Mouse (Mus musculus) bone marrow, adult 2 months (tissue): ENCODE data around the gene D430041D05Rik. TPM values are rescaled to one million over a fixed set of nuclear protein-coding genes. Genes with fewer than 3 reads are reported as not detected.

Source experiments
- H3K27ac ChIP-seq: fragments of 200-500 bp; 2 replicates; pipeline ENCODE4 v1.5.1; 2012; ENCODE audit warnings: low read depth, mild to moderate bottlenecking, control low read depth, inconsistent platforms, low read length; ENCODE audit not compliant: control insufficient read depth, poor library complexity, insufficient read depth
- H3K4me1 ChIP-seq: fragments of 200-500 bp; 2 replicates; pipeline ENCODE4 v1.6.1; 2011; ENCODE audit warnings: low read length; ENCODE audit not compliant: control insufficient read depth, insufficient read depth
- H3K4me3 ChIP-seq: fragments of 200-500 bp; replicated peaks from 2 replicates; pipeline ENCODE3; 2011; ENCODE audit warnings: mild to moderate bottlenecking, low read depth, low read length, control low read depth; ENCODE audit not compliant: control insufficient read depth
- CTCF ChIP-seq: fragments of 200-500 bp; IDR thresholded peaks from 2 replicates; pipeline ENCODE4 v1.5.1; 2011; ENCODE audit warnings: low read length, control low read depth; ENCODE audit not compliant: control insufficient read depth, insufficient read depth
- POLR2A ChIP-seq: fragments of 200-500 bp; IDR thresholded peaks from 2 replicates; pipeline ENCODE4 v1.6.1; 2011; ENCODE audit warnings: low read depth, mild to moderate bottlenecking, control low read depth, low read length, borderline replicate concordance; ENCODE audit not compliant: control insufficient read depth
- WGBS: fragments of 180-500 bp; shearing (Covaris S2); methylation state at CpG from one replicate; pipeline ENCODE4 v1.1.7; 2018; 5-methylcytosine and 5-hydroxymethylcytosine counted together
- polyA plus RNA-seq: library from polyadenylated mRNA; stranded (reverse); fragments of >200 nt; gene quantifications from 2 replicates; pipeline ENCODE4 v1.2.4, GENCODE M21; 2011; ENCODE audit warnings: low replicate concordance; ENCODE audit not compliant: missing spikeins, insufficient read depth, insufficient read length

D430041D05Rik gene
- polyA plus RNA-seq, 1 experiment, result not detected

DNA sequence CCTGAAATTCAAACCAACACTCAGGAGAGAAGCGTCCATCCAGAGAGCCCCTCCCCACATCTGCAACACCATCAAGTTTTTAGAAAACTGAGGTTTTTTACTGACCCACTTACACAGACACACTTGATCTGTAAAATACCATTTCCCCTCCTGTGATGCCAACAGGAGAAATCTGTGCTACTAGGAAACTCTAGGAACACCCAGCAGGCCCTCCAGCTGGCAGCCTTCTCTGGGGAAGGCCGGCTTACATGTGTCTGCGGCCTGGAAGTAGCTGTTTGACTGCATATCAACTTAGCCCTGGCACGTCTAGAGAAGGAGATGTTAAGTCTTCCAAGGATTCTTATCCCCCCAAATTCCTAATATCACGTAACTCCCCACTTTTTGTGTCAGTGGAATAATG lies 105.1 kb downstream of the D430041D05Rik start:
- Histone ChIP-seq H3K4me1 (no peaks in the 10 kb centered on the region), H3K27ac (no peak overlapping the region), H3K4me3 (no peak overlapping the region)
- TF ChIP-seq POLR2A, result no peak
- no peak for TF ChIP-seq CTCF
- WGBS, result 75% methylated on average over 5 of the region's 5 CpGs

DNA sequence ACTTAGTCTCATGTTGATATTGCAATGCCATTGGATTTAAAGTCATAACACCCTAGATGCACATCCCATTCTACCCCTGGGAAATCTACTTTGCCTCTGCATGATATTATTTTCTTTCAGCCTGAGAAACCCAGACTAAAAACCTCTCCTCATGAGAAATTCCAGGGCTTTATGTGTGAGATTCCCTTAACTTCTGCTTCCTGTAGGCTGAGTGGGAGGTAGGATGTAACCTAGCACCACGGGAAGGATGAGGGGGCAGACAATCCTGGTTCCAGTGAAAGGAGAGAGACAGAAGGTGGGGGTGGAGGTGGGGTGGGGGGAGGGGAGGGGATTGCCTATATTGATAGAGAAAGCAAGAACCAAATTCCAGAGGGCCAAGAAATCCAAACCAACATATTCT lies 110.9 kb downstream of the D430041D05Rik start:
- 48% methylated on average over 1 of the region's 1 CpGs for WGBS
- no peaks in the 10 kb centered on the region for H3K4me1 ChIP-seq
- TF ChIP-seq CTCF (no peak), POLR2A (no peak)
- H3K4me3 ChIP-seq, result no peak overlapping the region
- H3K27ac ChIP-seq, result no peak overlapping the region

DNA sequence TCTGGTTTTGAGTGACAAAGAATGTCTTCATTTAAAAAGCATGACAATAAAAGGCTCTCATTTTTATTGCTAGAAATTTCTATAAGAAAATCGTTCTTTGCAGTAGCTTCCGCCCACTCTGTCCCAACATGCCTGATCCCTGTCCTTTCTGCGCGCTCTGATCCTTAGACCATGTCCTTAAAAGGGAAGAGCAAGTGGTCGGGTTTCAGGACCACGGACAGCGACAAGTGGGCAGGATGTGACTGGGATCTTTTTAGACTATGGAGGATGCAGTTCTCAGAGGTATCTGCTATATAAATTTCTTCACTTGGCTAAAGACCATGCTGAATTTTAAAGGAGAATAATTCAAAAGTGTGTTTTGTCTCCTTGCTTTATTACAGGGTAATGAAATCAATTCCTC lies 111.7 kb downstream of the D430041D05Rik start:
- 23% methylated on average over 7 of the region's 7 CpGs for WGBS
- TF ChIP-seq CTCF (no peak), POLR2A (no peak)
- no peak overlapping the region for H3K4me3 ChIP-seq
- H3K4me1 ChIP-seq, result no peaks in the 10 kb centered on the region
- H3K27ac ChIP-seq, result no peak overlapping the region

DNA sequence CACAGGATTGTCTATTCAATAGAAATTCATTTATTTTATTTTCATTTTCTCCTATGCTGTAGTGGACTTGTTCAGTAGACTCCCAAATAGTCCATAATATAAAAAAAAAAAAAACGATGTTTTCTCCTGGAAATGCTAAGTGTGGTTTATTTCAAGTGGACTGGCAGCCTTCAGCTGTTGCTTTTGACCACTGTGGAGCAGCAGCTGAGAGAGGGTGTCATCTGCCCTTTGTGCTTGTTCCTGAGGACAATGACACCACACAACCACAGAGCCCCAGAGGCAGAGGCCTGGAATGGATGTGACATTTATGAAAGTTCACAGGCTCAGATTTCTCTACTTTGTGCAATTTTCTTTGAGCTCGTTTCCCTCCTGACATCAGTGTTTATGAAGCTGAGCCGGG lies 124.0 kb downstream of the D430041D05Rik start:
- WGBS, result 64% methylated on average over 3 of the region's 3 CpGs
- H3K4me1 ChIP-seq, result no peaks in the 10 kb centered on the region
- H3K27ac ChIP-seq, result no peak overlapping the region
- no peak for TF ChIP-seq CTCF
- no peak for TF ChIP-seq POLR2A
- H3K4me3 ChIP-seq, result no peak overlapping the region

DNA sequence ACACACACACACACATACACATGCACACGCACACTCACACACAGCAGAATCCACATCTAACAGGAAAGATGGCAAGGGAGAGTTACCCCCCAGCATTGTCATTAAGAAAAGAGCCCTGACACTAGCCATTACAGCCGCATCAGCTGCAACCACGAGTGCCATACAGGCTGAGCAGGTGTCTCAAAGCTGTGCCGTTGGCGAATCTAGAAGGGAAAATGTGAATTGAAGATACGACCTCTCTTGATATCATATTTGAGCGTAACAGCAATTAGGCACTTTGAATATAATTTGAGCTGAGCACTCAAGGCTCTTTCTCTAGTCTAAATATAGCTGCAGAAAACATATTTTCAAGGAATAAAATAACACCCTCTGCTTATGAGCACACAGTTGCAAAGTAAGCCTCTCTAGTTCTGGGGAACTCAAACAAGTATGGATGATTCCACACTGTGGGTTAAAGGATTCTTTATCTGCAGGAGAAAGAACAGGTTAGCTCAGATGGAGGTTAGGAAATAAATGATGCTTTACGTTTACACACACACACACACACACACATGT lies 127.3 kb downstream of the D430041D05Rik start:
- H3K4me1 ChIP-seq, result no peaks in the 10 kb centered on the region
- H3K4me3 ChIP-seq, result no peak overlapping the region
- 84% methylated on average over 8 of the region's 8 CpGs for WGBS
- no peak overlapping the region for H3K27ac ChIP-seq
- TF ChIP-seq POLR2A (no peak), CTCF (no peak)

DNA sequence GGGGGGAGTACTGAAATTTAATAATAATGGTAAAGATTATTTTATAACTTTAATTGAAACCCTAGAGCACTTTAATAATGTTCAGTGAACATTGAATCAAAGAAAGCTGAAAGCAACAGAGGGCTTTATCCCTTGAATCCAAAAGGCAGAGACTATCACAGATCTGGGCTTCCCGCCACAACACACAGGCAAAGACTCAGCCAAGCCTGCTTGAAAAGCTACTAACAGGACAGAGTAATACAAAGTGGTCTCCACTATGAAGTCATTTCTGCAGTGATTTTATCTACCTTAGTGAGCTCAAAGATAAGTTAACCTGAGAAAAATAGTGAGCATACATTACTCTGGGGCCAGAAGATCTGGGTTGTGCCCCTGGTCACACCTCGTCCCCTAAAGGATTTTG lies 128.0 kb downstream of the D430041D05Rik start:
- Histone ChIP-seq H3K4me3 (no peak overlapping the region), H3K27ac (no peak overlapping the region), H3K4me1 (no peaks in the 10 kb centered on the region)
- TF ChIP-seq CTCF (no peak), POLR2A (no peak)
- WGBS, result 82% methylated on average over 2 of the region's 2 CpGs

DNA sequence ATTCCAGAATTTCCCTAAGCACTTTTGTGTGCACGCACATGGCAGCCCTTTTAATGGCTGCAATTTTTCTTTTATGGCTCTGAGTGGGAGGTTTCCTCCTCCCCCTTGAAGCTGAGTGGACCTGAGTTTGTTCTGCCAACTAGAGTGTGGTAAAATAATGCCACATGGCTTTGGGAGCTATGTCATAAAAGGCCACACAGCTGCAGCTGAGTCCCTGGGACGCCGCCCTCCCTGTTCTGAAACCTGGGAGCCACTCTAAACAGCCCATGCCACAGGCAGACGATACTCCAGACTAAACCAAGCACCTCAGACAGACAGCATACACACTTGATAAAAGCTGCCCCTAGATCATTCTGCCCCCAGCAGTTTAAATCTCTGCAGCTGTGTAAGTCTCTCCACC lies 143.8 kb downstream of the D430041D05Rik start:
- no peak overlapping the region for H3K4me3 ChIP-seq
- no peak for TF ChIP-seq POLR2A
- TF ChIP-seq CTCF, result no peak

DNA sequence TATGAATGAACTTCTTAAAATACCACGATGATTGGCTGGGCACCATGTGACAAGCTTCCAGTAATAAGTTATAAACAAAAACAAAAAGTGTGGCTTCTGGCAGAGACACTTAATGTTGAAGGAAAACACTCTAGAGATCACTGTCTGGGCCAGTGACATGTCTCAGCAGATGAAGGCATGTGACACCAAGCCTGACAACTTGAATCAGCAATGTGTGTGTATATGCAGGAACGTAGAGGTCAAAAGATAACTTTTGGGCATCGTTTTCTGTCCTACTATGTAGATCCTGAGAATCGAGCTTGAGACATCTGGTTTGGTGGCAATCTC lies 149.1 kb downstream of the D430041D05Rik start:
- Histone ChIP-seq H3K27ac (no peak overlapping the region), H3K4me1 (no peaks in the 10 kb centered on the region), H3K4me3 (no peak overlapping the region)
- TF ChIP-seq CTCF, result no peak
- no peak for TF ChIP-seq POLR2A
- whole genome bisulfite sequencing, result 70% methylated on average over 4 of the region's 4 CpGs

More for the DNA sequence above, 143.8 kb downstream of the D430041D05Rik start:
- no peaks in the 10 kb centered on the region for H3K4me1 ChIP-seq
- 39% methylated on average over 4 of the region's 4 CpGs for WGBS
- no peak overlapping the region for H3K27ac ChIP-seq

DNA sequence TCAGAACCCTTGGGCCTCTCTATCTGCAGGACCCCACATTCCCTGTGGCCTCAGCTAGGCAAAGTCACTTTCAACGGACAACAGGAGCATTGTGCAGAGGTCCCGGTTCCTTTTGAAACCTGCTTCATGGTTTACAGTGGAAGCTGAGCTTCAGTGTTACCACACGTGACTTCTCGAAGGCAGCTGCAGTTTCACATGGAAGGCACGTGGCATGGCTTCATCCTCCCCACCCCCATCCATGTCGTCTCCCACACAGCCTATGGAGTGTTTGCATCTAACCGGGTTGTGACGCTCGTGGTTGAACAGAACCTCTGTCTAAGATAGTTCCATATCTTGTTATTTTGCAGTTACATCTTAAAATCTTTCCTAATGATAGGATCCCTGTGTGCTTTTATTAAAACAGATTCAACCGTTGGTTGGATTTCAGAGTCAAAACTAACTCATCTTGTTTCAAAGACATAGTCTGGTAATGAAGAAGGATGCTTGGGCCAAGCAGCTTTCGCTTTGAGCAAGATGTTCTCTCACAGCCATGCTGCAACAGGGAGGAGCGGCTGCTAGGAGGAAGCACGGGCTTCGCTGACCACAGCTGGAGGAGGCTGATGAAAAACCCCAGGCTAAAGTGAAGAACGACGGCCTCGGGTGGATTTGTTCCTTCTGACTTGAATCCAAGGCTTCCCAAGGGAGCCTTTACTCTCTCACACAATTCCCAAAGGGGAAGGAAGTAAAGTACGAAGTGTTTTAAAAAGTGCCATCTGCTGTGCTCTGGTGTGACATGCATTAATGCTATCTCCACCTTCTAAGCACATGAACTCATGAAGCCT lies 149.7 kb downstream of the D430041D05Rik start:
- no peak overlapping the region for H3K27ac ChIP-seq
- WGBS, result 61% methylated on average over 18 of the region's 18 CpGs
- no peak overlapping the region for H3K4me3 ChIP-seq
- no peaks in the 10 kb centered on the region for H3K4me1 ChIP-seq
- TF ChIP-seq CTCF (no peak), POLR2A (no peak)
